Mouse (Mus musculus) layer of hippocampus, postnatal 10 days (tissue): Measurements from ENCODE around the gene Csf2ra. TPM values are rescaled to one million over a fixed set of nuclear protein-coding genes. Genes with fewer than 3 reads are reported as not detected.
"Not testable (repeated sequence)": the region's sequence is repeated elsewhere in the genome, so short reads cannot be mapped to it uniquely, and the experiment has no call there.

Experiments
- DNase-seq, 2 experiments: peaks; one replicate each; pipeline ENCODE4 v3.0.0; 2021; ENCODE audit warnings: low spot score in 2 of 2
- long read RNA-seq: library from polyadenylated mRNA; stranded (forward); transcript quantifications from one replicate; pipeline ENCODE4 v2.0.0, GENCODE M21; 2023
- total RNA-seq, 2 experiments: library from RNA; stranded (reverse); gene quantifications; 2 replicates each; pipeline ENCODE4 v1.2.3; 2021

The Csf2ra gene
- total RNA-seq = 10 to 100 TPM; 35.6 to 47.9 TPM
- long read RNA-seq, partial matches to known transcripts = 8 of 49 reads
- long read RNA-seq, other reads (novel, unspliced or antisense) = 39 of 49 reads

- peak; percentile 26 to 50 for DNase-seq
These were observed at the start of gene Csf2ra for GRCm38 (mm10) chr19:61227941-61228701. Csf2ra (minus strand) TSS chr19:61228429.

- DNase-seq = no peak
These were observed 47.2 kb upstream of the Csf2ra start for GRCm38 (mm10) chr19:61275446-61275845.

- not testable (repeated sequence) for DNase-seq
These were observed 40.9 kb upstream of the Csf2ra start for GRCm38 (mm10) chr19:61269141-61269540.

GRCm38 (mm10) chr19:61267141-61267540, 38.9 kb upstream of the Csf2ra start:
- no peak for DNase-seq

- DNase-seq = peak; percentile 41 to 46
These were observed 38.4 kb upstream of the Csf2ra start for GRCm38 (mm10) chr19:61266651-61267050.

GRCm38 (mm10) chr19:61266246-61266615, 38.0 kb upstream of the Csf2ra start:
- peak; percentile 47 to 51 for DNase-seq

GRCm38 (mm10) chr19:61265349-61266245, 37.4 kb upstream of the Csf2ra start:
- DNase-seq = peak; percentile 66 to 76

GRCm38 (mm10) chr19:61264933-61265332, 36.7 kb upstream of the Csf2ra start:
- no peak for DNase-seq

GRCm38 (mm10) chr19:61264227-61264626, 36.0 kb upstream of the Csf2ra start:
- no peak for DNase-seq

GRCm38 (mm10) chr19:61261241-61261640, 33.0 kb upstream of the Csf2ra start:
- no peak for DNase-seq

GRCm38 (mm10) chr19:61257733-61258132, 29.5 kb upstream of the Csf2ra start:
- no peak for DNase-seq

- no peak for DNase-seq
These were observed 28.1 kb upstream of the Csf2ra start for GRCm38 (mm10) chr19:61256166-61256887.

GRCm38 (mm10) chr19:61247334-61247733, 19.1 kb upstream of the Csf2ra start:
- DNase-seq = not testable (repeated sequence)

- DNase-seq = no peak
These were observed 16.6 kb upstream of the Csf2ra start for GRCm38 (mm10) chr19:61244721-61245436.

GRCm38 (mm10) chr19:61237967-61238366, 9.7 kb upstream of the Csf2ra start:
- no peak for DNase-seq

- no peak for DNase-seq
These were observed 6.3 kb upstream of the Csf2ra start for GRCm38 (mm10) chr19:61234532-61234931.

- DNase-seq = peak; percentile 88 to 91
These were observed 1.0 kb downstream of the Csf2ra start for GRCm38 (mm10) chr19:61226928-61227854.

GRCm38 (mm10) chr19:61226401-61226927, 1.8 kb downstream of the Csf2ra start:
- peak; percentile 79 to 92 for DNase-seq
